Mouse (Mus musculus) right cerebral cortex, adult 2 months (tissue): ENCODE measurements around the gene Cdx2.
A peak's percentile ranks its signal among the peaks of the same experiment; 100 is the strongest.

Experiments used
- DNase-seq, 2 experiments: peaks; one replicate each; pipeline ENCODE4 v3.0.0; 2021 to 2022; ENCODE audit warnings: low spot score in 2 of 2

Cdx2 gene

GRCm38 (mm10) chr5:147317321-147317720 lies 10.3 kb upstream of the Cdx2 start:
- no peak for DNase-seq

- DNase-seq, result no peak
Observed at GRCm38 (mm10) chr5:147315432-147316075, 8.5 kb upstream of the Cdx2 start.

- DNase-seq, result no peak
Observed at GRCm38 (mm10) chr5:147314646-147315431, 7.8 kb upstream of the Cdx2 start.

- DNase-seq, result no peak
Observed at GRCm38 (mm10) chr5:147312830-147313685, 6.0 kb upstream of the Cdx2 start.

- DNase-seq, result no peak
Observed at GRCm38 (mm10) chr5:147309786-147310185, 2.7 kb upstream of the Cdx2 start.

- DNase-seq, result no peak
Observed at GRCm38 (mm10) chr5:147308451-147308850, 1.4 kb upstream of the Cdx2 start.

- no peak for DNase-seq
Observed at GRCm38 (mm10) chr5:147307398-147307785, 322 bp upstream of the Cdx2 start.

GRCm38 (mm10) chr5:147305856-147306637 lies 1.0 kb downstream of the Cdx2 start:
- DNase-seq, result no peak

- DNase-seq, result no peak
Observed at GRCm38 (mm10) chr5:147305166-147305565, 1.9 kb downstream of the Cdx2 start.

- DNase-seq, result no peak
Observed at GRCm38 (mm10) chr5:147304276-147305155, 2.6 kb downstream of the Cdx2 start.

- no peak for DNase-seq
Observed at GRCm38 (mm10) chr5:147302746-147303400, 4.2 kb downstream of the Cdx2 start.

- no peak for DNase-seq
Observed at GRCm38 (mm10) chr5:147302141-147302540, 4.9 kb downstream of the Cdx2 start.

GRCm38 (mm10) chr5:147301781-147302070 lies 5.3 kb downstream of the Cdx2 start:
- no peak for DNase-seq

- no peak for DNase-seq
Observed at GRCm38 (mm10) chr5:147300917-147301780, 5.9 kb downstream of the Cdx2 start.

- DNase-seq, result no peak
Observed at GRCm38 (mm10) chr5:147300001-147300363, 7.1 kb downstream of the Cdx2 start.

GRCm38 (mm10) chr5:147299255-147300000 lies 7.6 kb downstream of the Cdx2 start:
- peak in 1 of 2 experiments; percentile 27 for DNase-seq

- no peak for DNase-seq
Observed at GRCm38 (mm10) chr5:147297249-147297648, 9.8 kb downstream of the Cdx2 start.

GRCm38 (mm10) chr5:147294121-147294520 lies 12.9 kb downstream of the Cdx2 start:
- DNase-seq, result no peak
